Mouse (Mus musculus): Measurements from ENCODE around the gene Ikzf2. TPM values are rescaled to one million over a fixed set of nuclear protein-coding genes. Genes with fewer than 3 reads are reported as not detected.

Gene Ikzf2
- polyA plus RNA-seq, 1 experiment = 0.18 TPM

GRCm38 (mm10) chr1:69606844-69607243, 80.2 kb downstream of the Ikzf2 start:
- no peaks in the 10 kb centered on the region for H3K79me3 ChIP-seq (ENCODE audit: low read depth)
- H3K27me3 ChIP-seq (ENCODE audit: control insufficient read depth, insufficient read depth, insufficient read length) = no peaks in the 10 kb centered on the region
- H3ac ChIP-seq (ENCODE audit: control insufficient read depth, insufficient read length, low read depth) = no peak overlapping the region
- TF ChIP-seq MYOG (IDR thresholded peaks at IDR 0.05; ENCODE audit: control insufficient read depth, extremely low read depth, insufficient read length) = no peak
- TF ChIP-seq MAX (IDR thresholded peaks at IDR 0.05) = no peak
- no peak for TF ChIP-seq CEBPB (IDR thresholded peaks at IDR 0.05; ENCODE audit: low read depth)
- no peak for TF ChIP-seq CTCF (IDR thresholded peaks at IDR 0.05; ENCODE audit: control insufficient read depth, insufficient read depth, insufficient read length)
- TF ChIP-seq MYOD1 (IDR thresholded peaks at IDR 0.05; ENCODE audit: control insufficient read depth, insufficient read length, low read depth) = no peak
- no peak for TF ChIP-seq FOSL1 (IDR thresholded peaks at IDR 0.05; ENCODE audit: insufficient read depth, low read length, poor library complexity, severe bottlenecking)
- no peak for TF ChIP-seq USF1 (IDR thresholded peaks at IDR 0.05; ENCODE audit: low read depth)
- H3K4me3 ChIP-seq (ENCODE audit: insufficient read depth, poor library complexity, severe bottlenecking) = no peak overlapping the region
- no peaks in the 10 kb centered on the region for H3K79me2 ChIP-seq (ENCODE audit: control insufficient read depth, insufficient read depth)
- no peaks in the 10 kb centered on the region for H3K36me3 ChIP-seq (ENCODE audit: control insufficient read depth, insufficient read depth)

DNA sequence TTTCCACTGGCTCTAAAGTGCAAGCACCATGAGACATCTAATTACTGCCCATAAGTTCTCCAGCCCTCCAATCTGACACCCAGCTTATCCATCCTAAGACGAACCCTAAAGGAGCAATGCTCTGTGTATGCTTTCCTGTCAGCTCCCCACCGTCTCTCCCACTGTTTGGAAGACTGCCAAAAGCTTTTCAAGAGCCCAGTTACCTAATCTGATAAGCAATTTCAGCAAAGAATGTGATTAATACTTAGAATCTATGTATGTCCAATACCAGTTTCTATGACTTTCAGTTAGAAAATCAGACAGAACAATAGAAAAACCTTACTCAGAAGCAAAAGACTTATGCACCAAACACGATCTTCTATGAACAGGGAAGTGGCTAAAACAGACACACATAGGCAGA, 82.8 kb downstream of the Ikzf2 start:
- Histone ChIP-seq H3K27me3 (ENCODE audit: control insufficient read depth, insufficient read depth, insufficient read length) (no peaks in the 10 kb centered on the region), H3K79me2 (ENCODE audit: control insufficient read depth, insufficient read depth) (no peaks in the 10 kb centered on the region), H3K4me3 (ENCODE audit: insufficient read depth, poor library complexity, severe bottlenecking) (no peak overlapping the region), H3K79me3 (ENCODE audit: low read depth) (no peaks in the 10 kb centered on the region), H3ac (ENCODE audit: control insufficient read depth, insufficient read length, low read depth) (no peak overlapping the region), H3K36me3 (ENCODE audit: control insufficient read depth, insufficient read depth) (no peaks in the 10 kb centered on the region)
- TF ChIP-seq MYOD1 (IDR thresholded peaks at IDR 0.05; ENCODE audit: control insufficient read depth, insufficient read length, low read depth) (no peak), CEBPB (IDR thresholded peaks at IDR 0.05; ENCODE audit: low read depth) (no peak), CTCF (IDR thresholded peaks at IDR 0.05; ENCODE audit: control insufficient read depth, insufficient read depth, insufficient read length) (no peak), FOSL1 (IDR thresholded peaks at IDR 0.05; ENCODE audit: insufficient read depth, low read length, poor library complexity, severe bottlenecking) (no peak), USF1 (IDR thresholded peaks at IDR 0.05; ENCODE audit: low read depth) (no peak), MAX (IDR thresholded peaks at IDR 0.05) (no peak), MYOG (IDR thresholded peaks at IDR 0.05; ENCODE audit: control insufficient read depth, extremely low read depth, insufficient read length) (no peak)

DNA sequence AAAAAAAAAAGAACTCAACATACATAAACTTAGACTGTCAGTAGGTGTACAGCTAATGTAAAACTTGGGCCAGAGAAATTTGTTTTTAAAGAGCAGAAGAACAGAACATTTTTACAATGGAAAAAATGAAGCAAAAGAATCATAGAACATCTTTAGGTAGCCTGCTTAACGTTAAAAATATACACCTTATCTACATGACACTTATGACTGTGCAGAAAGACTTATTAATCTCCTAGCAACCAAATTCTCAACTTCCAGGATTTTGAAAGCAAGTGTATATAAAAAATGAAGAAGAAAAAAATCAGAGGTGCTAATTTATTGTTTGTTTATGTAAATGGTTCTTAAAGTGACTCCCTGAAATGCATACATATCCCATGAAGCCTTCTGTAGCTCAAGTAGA, 86.1 kb downstream of the Ikzf2 start:
- H3ac ChIP-seq (ENCODE audit: control insufficient read depth, insufficient read length, low read depth) = no peak overlapping the region
- H3K36me3 ChIP-seq (ENCODE audit: control insufficient read depth, insufficient read depth) = no peaks in the 10 kb centered on the region
- H3K27me3 ChIP-seq (ENCODE audit: control insufficient read depth, insufficient read depth, insufficient read length) = no peaks in the 10 kb centered on the region
- H3K79me2 ChIP-seq (ENCODE audit: control insufficient read depth, insufficient read depth) = no peaks in the 10 kb centered on the region
- H3K79me3 ChIP-seq (ENCODE audit: low read depth) = no peaks in the 10 kb centered on the region
- TF ChIP-seq CEBPB (IDR thresholded peaks at IDR 0.05; ENCODE audit: low read depth) (no peak), MAX (IDR thresholded peaks at IDR 0.05) (no peak), USF1 (IDR thresholded peaks at IDR 0.05; ENCODE audit: low read depth) (no peak), FOSL1 (IDR thresholded peaks at IDR 0.05; ENCODE audit: insufficient read depth, low read length, poor library complexity, severe bottlenecking) (no peak), MYOD1 (IDR thresholded peaks at IDR 0.05; ENCODE audit: control insufficient read depth, insufficient read length, low read depth) (no peak), CTCF (IDR thresholded peaks at IDR 0.05; ENCODE audit: control insufficient read depth, insufficient read depth, insufficient read length) (no peak), MYOG (IDR thresholded peaks at IDR 0.05; ENCODE audit: control insufficient read depth, extremely low read depth, insufficient read length) (no peak)
- no peak overlapping the region for H3K4me3 ChIP-seq (ENCODE audit: insufficient read depth, poor library complexity, severe bottlenecking)

GRCm38 (mm10) chr1:69599074-69599772, 87.8 kb downstream of the Ikzf2 start:
- Histone ChIP-seq H3K4me3 (ENCODE audit: insufficient read depth, poor library complexity, severe bottlenecking) (no peak overlapping the region), H3K36me3 (ENCODE audit: control insufficient read depth, insufficient read depth) (no peaks in the 10 kb centered on the region), H3ac (ENCODE audit: control insufficient read depth, insufficient read length, low read depth) (no peak overlapping the region), H3K79me3 (ENCODE audit: low read depth) (no peaks in the 10 kb centered on the region), H3K27me3 (ENCODE audit: control insufficient read depth, insufficient read depth, insufficient read length) (no peaks in the 10 kb centered on the region), H3K79me2 (ENCODE audit: control insufficient read depth, insufficient read depth) (no peaks in the 10 kb centered on the region)
- TF ChIP-seq CEBPB (IDR thresholded peaks at IDR 0.05; ENCODE audit: low read depth) (no peak), MAX (IDR thresholded peaks at IDR 0.05) (no peak), FOSL1 (IDR thresholded peaks at IDR 0.05; ENCODE audit: insufficient read depth, low read length, poor library complexity, severe bottlenecking) (no peak), CTCF (IDR thresholded peaks at IDR 0.05; ENCODE audit: control insufficient read depth, insufficient read depth, insufficient read length) (no peak), USF1 (IDR thresholded peaks at IDR 0.05; ENCODE audit: low read depth) (no peak), MYOD1 (IDR thresholded peaks at IDR 0.05; ENCODE audit: control insufficient read depth, insufficient read length, low read depth) (no peak), MYOG (IDR thresholded peaks at IDR 0.05; ENCODE audit: control insufficient read depth, extremely low read depth, insufficient read length) (no peak)

- no peaks in the 10 kb centered on the region for H3K27me3 ChIP-seq (ENCODE audit: control insufficient read depth, insufficient read depth, insufficient read length)
- H3K79me3 ChIP-seq (ENCODE audit: low read depth) = no peaks in the 10 kb centered on the region
- H3ac ChIP-seq (ENCODE audit: control insufficient read depth, insufficient read length, low read depth) = no peak overlapping the region
- H3K79me2 ChIP-seq (ENCODE audit: control insufficient read depth, insufficient read depth) = no peaks in the 10 kb centered on the region
- TF ChIP-seq MAX (IDR thresholded peaks at IDR 0.05) (no peak), CEBPB (IDR thresholded peaks at IDR 0.05; ENCODE audit: low read depth) (no peak)
- no peak overlapping the region for H3K4me3 ChIP-seq (ENCODE audit: insufficient read depth, poor library complexity, severe bottlenecking)
- H3K36me3 ChIP-seq (ENCODE audit: control insufficient read depth, insufficient read depth) = no peaks in the 10 kb centered on the region
Measured at GRCm38 (mm10) chr1:69591889-69592288, 95.2 kb downstream of the Ikzf2 start.

DNA sequence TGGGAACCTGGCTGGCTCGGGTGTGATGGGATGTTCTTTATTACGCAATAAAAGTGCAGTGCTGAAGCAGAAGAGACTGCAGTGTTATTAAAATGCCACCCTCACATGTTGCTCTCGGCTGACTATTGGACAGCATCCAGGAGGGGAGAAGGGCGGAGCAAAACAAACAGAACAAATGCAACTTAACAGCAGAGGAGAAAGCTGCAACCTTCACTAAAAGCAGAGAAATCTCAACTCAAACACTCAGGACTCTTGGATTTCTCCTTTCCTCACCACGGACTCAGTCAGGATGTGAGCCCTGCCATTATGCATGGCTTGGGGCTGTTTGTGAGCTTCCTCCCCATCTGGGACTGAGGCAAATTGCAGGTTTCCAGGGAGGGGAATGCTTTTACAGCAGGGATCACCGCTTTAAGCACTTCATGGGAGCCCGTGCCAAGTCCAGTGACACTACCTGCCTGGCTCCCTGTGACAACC, 95.7 kb downstream of the Ikzf2 start:
- Histone ChIP-seq H3ac (ENCODE audit: control insufficient read depth, insufficient read length, low read depth) (no peak overlapping the region), H3K4me3 (ENCODE audit: insufficient read depth, poor library complexity, severe bottlenecking) (no peak overlapping the region), H3K79me2 (ENCODE audit: control insufficient read depth, insufficient read depth) (no peaks in the 10 kb centered on the region), H3K36me3 (ENCODE audit: control insufficient read depth, insufficient read depth) (no peaks in the 10 kb centered on the region), H3K27me3 (ENCODE audit: control insufficient read depth, insufficient read depth, insufficient read length) (no peaks in the 10 kb centered on the region), H3K79me3 (ENCODE audit: low read depth) (no peaks in the 10 kb centered on the region)
- TF ChIP-seq MYOG (IDR thresholded peaks at IDR 0.05; ENCODE audit: control insufficient read depth, extremely low read depth, insufficient read length) (no peak), MAX (IDR thresholded peaks at IDR 0.05) (no peak), CTCF (IDR thresholded peaks at IDR 0.05; ENCODE audit: control insufficient read depth, insufficient read depth, insufficient read length) (no peak), MYOD1 (IDR thresholded peaks at IDR 0.05; ENCODE audit: control insufficient read depth, insufficient read length, low read depth) (no peak), CEBPB (IDR thresholded peaks at IDR 0.05; ENCODE audit: low read depth) (no peak), FOSL1 (IDR thresholded peaks at IDR 0.05; ENCODE audit: insufficient read depth, low read length, poor library complexity, severe bottlenecking) (no peak)

Data from C2C12 (cell line).